Mouse (Mus musculus) myocyte (in vitro differentiated cells): ENCODE results near the gene Syt2. TPM values are rescaled to one million over a fixed set of nuclear protein-coding genes. Genes with fewer than 3 reads are reported as not detected.

ENCODE experiments used
- H3K27me3 ChIP-seq: one replicate; pipeline ENCODE4 v1.6.1; 2011; ENCODE audit not compliant: control insufficient read depth, insufficient read depth, insufficient read length
- H3K36me3 ChIP-seq: one replicate; pipeline ENCODE4 v1.6.1; 2011; ENCODE audit not compliant: control insufficient read depth, insufficient read depth
- H3K4me2 ChIP-seq: one replicate; pipeline ENCODE4 v1.6.1; 2011; ENCODE audit warnings: low read depth, control low read depth
- H3K4me3 ChIP-seq: one replicate; pipeline ENCODE4 v1.5.1; 2011; ENCODE audit warnings: mild to moderate bottlenecking, control low read depth, moderate library complexity
- H3K79me2 ChIP-seq: one replicate; pipeline ENCODE4 v1.6.1; 2011; ENCODE audit not compliant: control insufficient read depth, insufficient read depth
- H3ac ChIP-seq: one replicate; pipeline ENCODE4 v1.6.1; 2011; ENCODE audit not compliant: control insufficient read depth, insufficient read length
- CEBPB ChIP-seq: IDR thresholded peaks from 2 replicates; pipeline ENCODE4 v1.6.1; 2011; ENCODE audit warnings: mild to moderate bottlenecking, moderate library complexity; ENCODE audit not compliant: poor library complexity, insufficient read depth, severe bottlenecking
- E2F4 ChIP-seq: IDR thresholded peaks from one replicate; pipeline ENCODE4 v1.6.1; 2011; ENCODE audit warnings: mild to moderate bottlenecking, control low read depth, moderate library complexity; ENCODE audit not compliant: insufficient read depth
- MAX ChIP-seq: IDR thresholded peaks from one replicate; pipeline ENCODE4 v1.6.1; 2011; ENCODE audit warnings: low read depth, mild to moderate bottlenecking, control low read depth
- MYOD1 ChIP-seq, 3 experiments: IDR thresholded peaks; one replicate each; pipeline ENCODE4 v1.6.1; 2011; ENCODE audit warnings: control low read depth in 2 of 3, low read depth in 2 of 3, mild to moderate bottlenecking in 2 of 3, moderate library complexity in 1 of 3; ENCODE audit not compliant: insufficient read length in 2 of 3, control insufficient read depth in 1 of 3
- MYOG ChIP-seq, 3 experiments: IDR thresholded peaks; one replicate each; pipeline ENCODE4 v1.6.1; 2011; ENCODE audit warnings: control low read depth in 2 of 3, low read depth in 2 of 3, mild to moderate bottlenecking in 2 of 3; ENCODE audit not compliant: insufficient read length in 2 of 3, control insufficient read depth in 1 of 3, insufficient read depth in 1 of 3
- POLR2A ChIP-seq: IDR thresholded peaks from one replicate; pipeline ENCODE4 v1.6.1; 2011; ENCODE audit warnings: low read depth, mild to moderate bottlenecking, control low read depth, moderate library complexity; ENCODE audit not compliant: insufficient read length
- POLR2AphosphoS2 ChIP-seq: IDR thresholded peaks from one replicate; pipeline ENCODE4 v1.6.1; 2011; ENCODE audit warnings: low read depth, control low read depth; ENCODE audit not compliant: insufficient read length
- REST ChIP-seq: IDR thresholded peaks from one replicate; pipeline ENCODE4 v1.6.1; 2011; ENCODE audit warnings: mild to moderate bottlenecking, control low read depth, moderate library complexity; ENCODE audit not compliant: insufficient read depth, insufficient read length
- SRF ChIP-seq: IDR thresholded peaks from one replicate; pipeline ENCODE4 v1.6.1; 2011; ENCODE audit warnings: low read depth; ENCODE audit not compliant: control insufficient read depth, insufficient read length
- TCF12 ChIP-seq: IDR thresholded peaks from one replicate; pipeline ENCODE4 v1.6.1; 2011; ENCODE audit warnings: mild to moderate bottlenecking, control low read depth; ENCODE audit not compliant: poor library complexity, insufficient read depth, severe bottlenecking
- TCF3 ChIP-seq: IDR thresholded peaks from one replicate; pipeline ENCODE4 v1.6.1; 2011; ENCODE audit warnings: low read depth, control low read depth; ENCODE audit not compliant: insufficient read length
- USF1 ChIP-seq: IDR thresholded peaks from one replicate; pipeline ENCODE4 v1.6.1; 2011; ENCODE audit warnings: low read depth, mild to moderate bottlenecking, control low read depth, moderate library complexity
- polyA plus RNA-seq: library from polyadenylated mRNA; unstranded; fragments of >200 nt; fragmentation: generic; extraction: Trizol; gene quantifications from one replicate; pipeline ENCODE4 v1.2.1, GENCODE M21; 2012; ENCODE audit warnings: missing spikeins

Gene Syt2
- polyA plus RNA-seq, 1 experiment: 0.11 TPM

GRCm38 (mm10) chr1:134712781-134713299 lies 66.4 kb downstream of the Syt2 start:
- H3K79me2 ChIP-seq: no peaks in the 10 kb centered on the region
- H3ac ChIP-seq: no peak overlapping the region
- H3K4me2 ChIP-seq: no peak overlapping the region
- H3K27me3 ChIP-seq: peaks cover 62% of the 10 kb centered on the region
- no peak overlapping the region for H3K4me3 ChIP-seq
- no peaks in the 10 kb centered on the region for H3K36me3 ChIP-seq
- TF ChIP-seq USF1 (no peak), SRF (no peak), CEBPB (no peak), TCF12 (no peak), E2F4 (no peak), MAX (no peak), REST (no peak), POLR2AphosphoS2 (no peak), MYOD1 (IDR thresholded peaks at IDR 0.05; ENCODE audit: control insufficient read depth in 1 of 3, insufficient read length in 2 of 3, low read depth in 2 of 3) (no peak), TCF3 (no peak), MYOG (IDR thresholded peaks at IDR 0.05; ENCODE audit: control insufficient read depth in 1 of 3, insufficient read depth in 1 of 3, insufficient read length in 2 of 3, low read depth in 2 of 3) (no peak), POLR2A (no peak)

- no peaks in the 10 kb centered on the region for H3K79me2 ChIP-seq
- no peak overlapping the region for H3K4me2 ChIP-seq
- no peak overlapping the region for H3K4me3 ChIP-seq
- TF ChIP-seq MYOG (IDR thresholded peaks at IDR 0.05; ENCODE audit: control insufficient read depth in 1 of 3, insufficient read depth in 1 of 3, insufficient read length in 2 of 3, low read depth in 2 of 3): no peak
- no peak for TF ChIP-seq CEBPB
- TF ChIP-seq SRF: no peak
- no peak for TF ChIP-seq MYOD1 (IDR thresholded peaks at IDR 0.05; ENCODE audit: control insufficient read depth in 1 of 3, insufficient read length in 2 of 3, low read depth in 2 of 3)
- no peak for TF ChIP-seq MAX
- TF ChIP-seq POLR2AphosphoS2: no peak
- no peak for TF ChIP-seq USF1
- no peak for TF ChIP-seq REST
- no peak for TF ChIP-seq TCF3
- no peak for TF ChIP-seq TCF12
- TF ChIP-seq E2F4: no peak
- TF ChIP-seq POLR2A: no peak
- peaks cover 55% of the 10 kb centered on the region for H3K27me3 ChIP-seq
- no peak overlapping the region for H3ac ChIP-seq
- no peaks in the 10 kb centered on the region for H3K36me3 ChIP-seq
Measured at GRCm38 (mm10) chr1:134713421-134713969, 67.0 kb downstream of the Syt2 start.

GRCm38 (mm10) chr1:134714166-134714565 lies 67.7 kb downstream of the Syt2 start:
- TF ChIP-seq CEBPB (no peak), E2F4 (no peak), REST (no peak), SRF (no peak), MYOD1 (IDR thresholded peaks at IDR 0.05; ENCODE audit: control insufficient read depth in 1 of 3, insufficient read length in 2 of 3, low read depth in 2 of 3) (no peak), MYOG (IDR thresholded peaks at IDR 0.05; ENCODE audit: control insufficient read depth in 1 of 3, insufficient read depth in 1 of 3, insufficient read length in 2 of 3, low read depth in 2 of 3) (no peak), POLR2AphosphoS2 (no peak), MAX (no peak), TCF3 (no peak), TCF12 (no peak), POLR2A (no peak)
- Histone ChIP-seq H3K36me3 (no peaks in the 10 kb centered on the region), H3K27me3 (peaks cover 53% of the 10 kb centered on the region), H3ac (no peak overlapping the region), H3K4me2 (no peak overlapping the region), H3K79me2 (no peaks in the 10 kb centered on the region), H3K4me3 (no peak overlapping the region)

GRCm38 (mm10) chr1:134715092-134715491 lies 68.6 kb downstream of the Syt2 start:
- no peaks in the 10 kb centered on the region for H3K79me2 ChIP-seq
- no peak overlapping the region for H3K4me3 ChIP-seq
- H3ac ChIP-seq: no peak overlapping the region
- TF ChIP-seq CEBPB: no peak
- TF ChIP-seq USF1: no peak
- TF ChIP-seq MAX: no peak
- no peak for TF ChIP-seq MYOD1 (IDR thresholded peaks at IDR 0.05; ENCODE audit: control insufficient read depth in 1 of 3, insufficient read length in 2 of 3, low read depth in 2 of 3)
- TF ChIP-seq E2F4: no peak
- no peak for TF ChIP-seq REST
- no peak for TF ChIP-seq MYOG (IDR thresholded peaks at IDR 0.05; ENCODE audit: control insufficient read depth in 1 of 3, insufficient read depth in 1 of 3, insufficient read length in 2 of 3, low read depth in 2 of 3)
- no peak for TF ChIP-seq TCF12
- no peak for TF ChIP-seq POLR2A
- H3K4me2 ChIP-seq: no peak overlapping the region
- no peaks in the 10 kb centered on the region for H3K36me3 ChIP-seq
- H3K27me3 ChIP-seq: peaks cover 52% of the 10 kb centered on the region
